Comparison of ENCODE assay signal across 8 mouse cellular contexts in genomic region chr2:118546104-118546797, GRCm38 (mm10). TPM values are rescaled to one million over a fixed set of nuclear protein-coding genes. Genes with fewer than 3 reads are reported as not detected.
DNase-seq lines count a peak whose midpoint lies in the region; ATAC-seq and TF ChIP-seq lines count a peak whose summit lies in the region.

No protein-coding gene starts in this region.

- no peak for DNase-seq in kidney, postnatal 25 days
- DNase-seq in induced T-regulatory cell, adult 2 months (ENCODE audit: low read depth), result peak; percentile 62
- peak; percentile 17 for DNase-seq in neural tube, embryonic 10.5 days (ENCODE audit: extremely low spot score, low spot score)
- no peak for DNase-seq in layer of hippocampus, adult 18-20 months (ENCODE audit: low spot score in 2 of 2)
- no peak for DNase-seq in layer of hippocampus, postnatal 10 days (ENCODE audit: low spot score in 2 of 2)

- no peaks in the 10 kb centered on the region for H3K27me3 ChIP-seq in kidney, embryonic 14.5 days (ENCODE audit: control insufficient read depth, insufficient read depth, low read length)

- 26% methylated on average over 5 of the region's 5 CpGs for WGBS in kidney, embryonic 14.5 days
- WGBS in bone marrow, adult 2 months, result 26% methylated on average over 5 of the region's 5 CpGs

- ATAC-seq in kidney, embryonic 14.5 days (ENCODE audit: low FRiP score, low TSS enrichment), result no peak
- no peak for ATAC-seq in granulocyte monocyte progenitor cell, adult 5-6 weeks (replicated peaks; ENCODE audit: poor library complexity, severe bottlenecking)

- H3K4me3 ChIP-seq in kidney, embryonic 14.5 days (ENCODE audit: low read length), result peak overlapping the region; percentile 4; the same call in 1 of the 2 replicates
- H3K4me3 ChIP-seq in bone marrow, adult 2 months (replicated peaks; ENCODE audit: control insufficient read depth, low read depth, low read length), result no peak overlapping the region

- H3K27ac ChIP-seq in kidney, embryonic 14.5 days (ENCODE audit: low read depth, low read length), result peak overlapping the region; percentile 74
- peak overlapping the region; percentile 22 for H3K27ac ChIP-seq in bone marrow, adult 2 months (ENCODE audit: control insufficient read depth, insufficient read depth, low read depth, low read length, poor library complexity)

- H3K9ac ChIP-seq in kidney, embryonic 14.5 days (ENCODE audit: low read depth, low read length), result peak overlapping the region; percentile 32

- no peak for TF ChIP-seq POLR2A in bone marrow, adult 2 months (IDR thresholded peaks at IDR 0.05; ENCODE audit: borderline replicate concordance, control insufficient read depth, low read depth, low read length)

- peak overlapping the region; percentile 90 for H3K4me2 ChIP-seq in kidney, embryonic 14.5 days (replicated peaks; ENCODE audit: low read depth, low read length)

- H3K9me3 ChIP-seq in kidney, embryonic 14.5 days (ENCODE audit: control insufficient read depth, low read length), result no peaks in the 10 kb centered on the region

- no peak for TF ChIP-seq CTCF in bone marrow, adult 2 months (IDR thresholded peaks at IDR 0.05; ENCODE audit: control insufficient read depth, insufficient read depth, low read length)

- H3K36me3 ChIP-seq in kidney, embryonic 14.5 days (ENCODE audit: control insufficient read depth, insufficient read depth, low read length), result no peaks in the 10 kb centered on the region; the same call in 1 of the 2 replicates

- H3K4me1 ChIP-seq in kidney, embryonic 14.5 days (ENCODE audit: control insufficient read depth, insufficient read depth, low read length), result peaks cover 73% of the 10 kb centered on the region
- peaks cover 12% of the 10 kb centered on the region for H3K4me1 ChIP-seq in bone marrow, adult 2 months (ENCODE audit: control insufficient read depth, insufficient read depth, low read length)

RNA-seq across cellular contexts. Expression of gene Bmf, which starts 3.2 kb away (rescaled TPM):
- 6.0 and 9.6 TPM in 2 replicates for polyA plus RNA-seq in kidney, embryonic 14.5 days (2014; fragmentation: Nextera tagmentation; extraction: Ambion mirVana)
- polyA plus RNA-seq in bone marrow, adult 2 months (2011; ENCODE audit: insufficient read depth, insufficient read length, low replicate concordance, missing spikeins), result 7.3 and 8.8 TPM in 2 replicates
- total RNA-seq in layer of hippocampus, adult 18-20 months (2021), result 1 to 10 TPM; 1.2 to 2.8 TPM
- 1 to 10 TPM; 2.3 to 4.5 TPM for total RNA-seq in layer of hippocampus, postnatal 10 days (2021)
- 0.52 and 6.0 TPM in 2 replicates for total RNA-seq in granulocyte monocyte progenitor cell, adult 5-6 weeks (2014; fragmentation: Nextera tagmentation)
- total RNA-seq in granulocyte monocyte progenitor cell, adult 5-6 weeks (2017), result 0.21 and 0.60 TPM in 2 replicates

RNA-seq across cellular contexts. Expression of gene Bub1b, which starts 51.8 kb away (rescaled TPM):
- 63.7 and 107 TPM in 2 replicates for polyA plus RNA-seq in kidney, embryonic 14.5 days (2014; fragmentation: Nextera tagmentation; extraction: Ambion mirVana)
- 35.3 and 44.1 TPM in 2 replicates for polyA plus RNA-seq in bone marrow, adult 2 months (2011; ENCODE audit: insufficient read depth, insufficient read length, low replicate concordance, missing spikeins)
- total RNA-seq in layer of hippocampus, adult 18-20 months (2021), result 1 to 10 TPM; 2.4 TPM
- total RNA-seq in layer of hippocampus, postnatal 10 days (2021), result 1 to 10 TPM; 5.1 to 6.2 TPM
- total RNA-seq in granulocyte monocyte progenitor cell, adult 5-6 weeks (2014; fragmentation: Nextera tagmentation), result 30.5 and 39.4 TPM in 2 replicates
- 101 and 117 TPM in 2 replicates for total RNA-seq in granulocyte monocyte progenitor cell, adult 5-6 weeks (2017)

Comparison
In these comparisons a context has a peak if more than half of its experiments do, and no peak if none do; other contexts are left out.
1. DNase-seq: peak in induced T-regulatory cell, adult 2 months (single experiment) and neural tube, embryonic 10.5 days (single experiment); none in kidney, postnatal 25 days (0 of 2), layer of hippocampus, adult 18-20 months (0 of 2) and layer of hippocampus, postnatal 10 days (0 of 2).
2. RNA of gene Bub1b, which starts 51.8 kb away (total RNA-seq): 30.5 to 117 TPM in granulocyte monocyte progenitor cell, adult 5-6 weeks; 5.1 to 6.2 TPM in layer of hippocampus, postnatal 10 days and 2.4 TPM in layer of hippocampus, adult 18-20 months; every median in the first group is over 4 times any median in the second.